Mouse (Mus musculus): ENCODE measurements at regions not wholly inside any gene's neighbourhood (a gene's known extent, or its start where the extent isn't known, plus 50 kb on each side); places are given as distances from the start of the nearest gene placed in this dataset.

DNA sequence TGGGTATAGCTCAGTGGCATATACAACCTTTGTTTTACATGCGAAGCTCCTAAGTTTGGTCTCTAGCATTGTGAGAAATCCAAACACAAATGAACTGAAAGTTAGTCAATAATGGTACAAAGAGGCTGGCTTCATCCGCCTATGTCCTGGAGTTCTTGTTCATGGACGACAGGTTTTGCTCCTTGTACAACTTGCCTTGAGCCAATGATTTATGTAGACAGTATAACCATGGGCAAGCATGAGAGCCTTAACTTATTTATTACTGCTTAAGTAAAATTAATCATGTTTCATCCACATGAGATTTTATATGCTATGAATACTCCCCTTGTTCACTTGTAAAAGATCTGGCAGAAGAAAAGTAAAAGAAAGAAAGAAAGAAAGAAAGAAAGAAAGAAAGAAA is 205.7 kb upstream of the Tet2 start:
- no peak for DNase-seq (ENCODE audit: low read depth)

GRCm38 (mm10) chr3:133751011-133751410 is 206.1 kb upstream of the Tet2 start:
- DNase-seq (ENCODE audit: low read depth), result no peak

- no peak for DNase-seq (ENCODE audit: low read depth)
These were observed 206.6 kb upstream of the Tet2 start for GRCm38 (mm10) chr3:133751565-133751964.

DNA sequence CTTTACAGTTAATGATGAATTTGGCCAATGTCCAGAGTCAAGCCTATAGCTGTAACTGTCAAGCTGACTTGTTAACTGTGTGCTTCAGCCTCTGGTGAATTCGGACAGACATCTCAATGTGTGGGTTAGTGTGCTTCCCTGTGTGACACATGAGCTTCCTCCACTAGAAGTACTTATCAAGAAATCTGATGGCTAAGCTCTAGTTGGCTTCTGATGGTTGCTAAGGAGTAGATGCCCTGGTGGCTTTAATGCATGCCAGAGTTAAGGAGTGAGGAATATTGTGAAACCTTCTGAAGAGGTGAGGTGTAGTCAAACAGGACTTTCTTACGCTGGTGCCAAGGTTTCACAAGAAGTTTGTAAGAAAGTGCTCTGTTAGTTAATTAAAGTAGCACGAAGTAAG is 208.1 kb upstream of the Tet2 start:
- DNase-seq (ENCODE audit: low read depth), result no peak

DNA sequence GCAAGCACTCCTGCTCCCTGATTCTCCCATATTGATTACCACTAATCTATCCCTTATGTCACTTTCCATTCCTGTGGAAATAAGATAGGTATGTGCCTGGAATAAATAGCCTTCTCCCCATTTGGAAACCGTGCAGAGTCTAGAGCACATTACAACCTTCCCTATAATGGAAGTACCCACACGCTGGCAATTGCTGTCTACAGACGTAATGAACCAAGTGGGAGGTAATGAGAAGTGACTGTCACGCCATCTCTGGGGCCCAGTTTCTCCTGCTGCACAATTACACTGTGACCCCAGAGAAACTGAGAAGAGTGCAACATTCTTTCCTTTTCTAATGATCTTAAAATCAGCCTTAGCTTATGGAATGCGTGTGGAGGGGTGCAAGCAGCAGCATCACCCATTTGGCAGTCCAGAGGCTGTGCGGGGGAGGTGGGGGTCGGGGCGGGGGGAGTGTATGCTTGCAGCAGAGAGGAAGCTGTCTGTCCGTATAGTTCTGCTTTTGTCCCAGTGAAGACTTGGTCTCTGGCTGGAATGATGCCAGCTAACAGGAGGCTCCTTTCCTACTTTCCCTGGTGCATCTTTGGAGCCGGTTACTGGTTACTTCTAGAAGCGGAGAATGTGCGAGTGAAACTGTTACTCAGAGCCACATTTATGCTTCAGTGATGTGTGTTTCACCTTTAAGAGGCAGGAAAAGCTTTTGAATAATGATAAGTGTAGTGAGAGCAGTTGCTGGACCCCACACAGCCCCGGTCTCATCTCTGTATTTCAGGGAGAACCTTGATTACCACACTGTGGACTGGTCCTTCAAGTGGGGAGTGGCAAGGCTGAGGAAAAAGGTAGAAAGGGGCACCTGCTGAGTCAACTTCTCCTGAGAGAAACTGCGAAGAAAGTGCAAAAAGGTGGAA is 209.3 kb upstream of the Tet2 start:
- DNase-seq (ENCODE audit: low read depth), result no peak

DNA sequence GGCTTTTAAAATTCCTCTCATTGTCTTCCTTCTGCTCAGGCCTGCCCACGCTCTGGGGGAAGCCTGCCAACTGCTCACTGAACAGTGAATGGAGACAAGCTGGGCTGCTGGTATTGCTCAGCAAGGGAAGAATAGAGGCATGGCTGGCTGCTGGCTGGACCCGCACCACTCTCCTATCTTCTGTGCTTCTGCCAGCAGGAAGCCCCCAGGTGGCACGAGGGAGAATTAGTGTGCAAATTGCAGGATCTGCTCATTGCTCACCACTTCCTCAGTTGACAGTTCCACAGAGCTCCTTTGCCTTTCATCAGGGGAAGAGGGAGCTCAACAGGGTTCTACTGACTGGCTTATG is 209.9 kb upstream of the Tet2 start:
- no peak for DNase-seq (ENCODE audit: low read depth)

DNA sequence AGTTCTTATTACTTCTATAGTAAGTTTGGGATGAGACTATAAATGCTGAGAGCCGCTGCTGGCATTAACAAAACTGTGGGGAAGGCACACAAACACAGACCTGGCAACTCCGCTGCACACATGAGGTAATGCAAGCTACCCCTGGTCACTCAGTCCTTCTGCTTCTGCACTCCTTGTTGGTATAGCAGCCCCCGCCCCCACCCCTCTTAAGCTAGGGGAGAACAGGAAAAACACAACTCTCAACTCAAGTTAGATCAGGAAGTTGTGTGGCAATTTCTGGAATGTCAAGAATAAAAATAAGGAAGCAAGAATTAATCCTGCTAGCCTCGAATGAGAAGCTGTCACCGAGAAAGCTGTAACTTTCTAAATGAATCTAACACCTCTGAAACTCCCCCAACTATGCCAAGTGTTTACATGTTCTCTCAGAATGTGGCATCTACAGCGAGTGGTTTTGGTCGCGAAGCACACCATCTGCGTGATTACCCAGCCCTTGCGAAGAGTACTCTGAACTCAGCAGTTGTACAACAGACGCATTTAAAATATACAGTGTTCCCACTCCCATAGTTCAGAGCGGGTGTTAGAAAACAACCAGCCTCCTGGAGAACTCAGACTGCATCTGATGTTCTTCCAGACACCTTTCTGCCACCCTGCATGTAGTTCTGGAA is 212.9 kb upstream of the Tet2 start:
- DNase-seq (ENCODE audit: low read depth), result peak; percentile 4

DNA sequence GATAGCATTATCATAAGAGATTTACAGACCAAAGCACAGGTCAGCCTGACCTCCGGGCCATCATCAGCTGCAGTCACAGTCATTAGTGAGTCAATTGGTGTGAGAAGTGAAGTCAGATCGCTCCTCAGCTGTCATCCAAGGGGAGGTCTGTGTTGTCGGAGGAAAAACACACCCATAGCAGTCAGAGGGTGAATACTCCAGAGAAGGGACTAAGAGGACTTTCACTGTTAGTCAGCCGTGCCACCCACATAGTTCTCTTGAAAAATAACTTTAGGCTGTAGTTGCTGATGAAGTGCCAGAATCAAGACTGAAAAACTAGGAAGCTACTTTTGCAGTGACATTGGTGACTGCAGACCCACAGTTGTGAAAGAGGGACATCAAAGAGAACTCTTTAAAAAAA is 213.5 kb upstream of the Tet2 start:
- peak; percentile 17 for DNase-seq (ENCODE audit: low read depth)

DNA sequence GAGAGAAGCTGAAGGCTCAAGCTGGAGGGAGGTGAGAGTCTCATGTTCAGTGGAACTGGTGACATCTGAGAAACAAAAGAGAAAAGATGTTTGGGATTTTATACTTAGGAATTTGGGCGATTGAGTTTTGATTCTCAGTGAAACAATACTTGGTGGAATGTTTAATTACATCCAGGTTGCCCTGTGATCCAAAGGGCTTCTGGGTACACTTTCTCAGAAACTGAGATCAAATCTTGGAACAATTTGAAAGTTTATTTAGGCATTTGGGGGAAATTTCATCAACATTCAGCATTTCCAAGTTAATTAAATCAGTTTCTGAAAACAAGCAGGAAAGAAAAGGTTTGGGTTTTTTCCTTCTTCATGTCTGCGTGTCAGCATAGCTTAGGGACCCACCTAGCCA is 214.7 kb upstream of the Tet2 start:
- DNase-seq (ENCODE audit: low read depth), result no peak

DNA sequence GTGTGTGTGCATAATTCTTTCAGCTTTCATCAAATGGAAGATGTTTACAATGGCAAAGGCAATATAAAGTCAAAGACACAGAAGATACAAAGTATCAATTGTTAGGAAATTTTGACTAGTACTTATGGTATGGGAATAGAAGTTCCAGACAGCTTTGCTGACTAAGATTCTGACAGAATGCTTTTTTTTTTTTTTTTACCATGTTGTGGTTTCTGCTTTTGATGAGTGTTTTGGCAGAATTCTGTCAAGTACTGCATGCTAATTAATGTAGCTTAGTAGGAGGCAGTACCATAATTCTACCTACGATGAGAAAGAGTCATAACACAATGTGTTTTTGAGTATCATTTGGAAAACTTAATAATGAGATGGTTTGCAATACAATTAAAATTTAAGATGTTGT is 215.3 kb upstream of the Tet2 start:
- no peak for DNase-seq (ENCODE audit: low read depth)

DNA sequence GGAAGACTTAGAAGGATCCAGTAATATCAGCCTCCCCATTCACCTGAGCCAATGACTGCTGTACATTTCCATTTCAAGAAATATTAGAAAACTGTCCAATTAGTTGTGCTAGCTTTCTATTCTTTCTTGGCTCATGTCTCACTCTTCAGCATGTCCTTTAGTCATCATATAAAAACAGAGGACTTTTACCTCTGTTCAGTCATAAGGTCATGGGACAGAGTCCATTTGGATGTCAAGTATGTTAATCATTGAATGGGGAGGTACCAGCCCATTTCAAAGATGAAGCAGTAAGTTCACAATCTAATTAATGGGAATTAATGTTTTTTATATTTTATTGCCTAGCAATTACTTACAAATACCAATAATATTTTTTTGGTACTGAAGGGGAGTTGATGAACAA is 218.8 kb upstream of the Tet2 start:
- no peak for DNase-seq (ENCODE audit: low read depth)

- DNase-seq (ENCODE audit: low read depth), result no peak
These were observed 228.6 kb upstream of the Tet2 start for GRCm38 (mm10) chr3:133773490-133773889.

- no peak for DNase-seq (ENCODE audit: low read depth)
These were observed 229.3 kb upstream of the Tet2 start for GRCm38 (mm10) chr3:133774229-133774628.

GRCm38 (mm10) chr3:133776013-133776412 is 231.1 kb upstream of the Tet2 start:
- DNase-seq (ENCODE audit: low read depth), result no peak

- no peak for DNase-seq (ENCODE audit: low read depth)
These were observed 234.3 kb upstream of the Tet2 start for GRCm38 (mm10) chr3:133779161-133779789.

DNA sequence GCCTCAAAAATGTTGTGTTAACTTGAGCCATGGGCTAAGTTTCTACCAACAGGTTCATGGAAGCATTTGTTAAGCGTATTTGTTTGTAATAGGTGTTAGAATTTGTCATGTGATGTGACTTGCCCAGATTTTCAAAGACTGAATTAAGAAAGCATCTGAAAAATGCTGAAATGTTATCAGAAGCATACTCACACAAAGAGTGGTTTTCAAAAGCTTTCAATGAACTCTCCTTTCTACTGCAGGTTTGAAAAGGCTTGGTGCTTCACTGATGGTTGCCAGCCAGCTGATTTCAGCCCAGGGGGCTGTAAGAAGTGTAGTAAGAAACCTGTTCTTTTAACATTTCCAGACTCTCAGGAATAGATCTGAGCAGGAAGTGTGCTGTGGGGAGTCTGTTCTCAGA is 238.1 kb upstream of the Tet2 start:
- DNase-seq (ENCODE audit: low read depth), result no peak

GRCm38 (mm10) chr3:133791361-133791760 is 246.4 kb upstream of the Tet2 start:
- DNase-seq (ENCODE audit: low read depth), result no peak

DNA sequence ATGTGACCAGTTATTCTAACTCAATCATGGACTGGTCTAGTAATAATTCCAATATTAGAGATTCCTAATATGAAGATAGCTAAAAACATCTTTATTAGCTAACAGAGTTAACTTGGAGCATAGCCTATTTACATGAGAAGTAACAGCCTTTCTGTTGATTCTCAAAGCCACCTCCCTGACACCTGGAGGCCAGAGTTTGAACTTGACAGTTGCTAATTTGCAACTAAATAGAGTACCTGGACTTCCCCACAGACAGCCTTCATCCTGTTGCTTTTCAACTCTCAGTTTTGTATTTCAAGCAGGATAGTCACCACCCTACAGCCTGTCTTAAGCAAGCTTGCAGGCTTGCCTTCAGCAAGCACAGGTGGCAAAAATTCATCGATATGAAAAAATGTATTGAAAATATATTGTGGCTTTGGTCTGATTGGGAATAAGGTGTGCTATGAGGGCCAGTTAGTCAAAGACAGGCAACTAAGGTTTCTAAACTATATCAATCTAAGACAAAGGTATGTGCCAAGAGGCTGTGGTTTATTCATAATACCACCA is 264.1 kb upstream of the Tet2 start:
- no peak for DNase-seq (ENCODE audit: low read depth)

DNA sequence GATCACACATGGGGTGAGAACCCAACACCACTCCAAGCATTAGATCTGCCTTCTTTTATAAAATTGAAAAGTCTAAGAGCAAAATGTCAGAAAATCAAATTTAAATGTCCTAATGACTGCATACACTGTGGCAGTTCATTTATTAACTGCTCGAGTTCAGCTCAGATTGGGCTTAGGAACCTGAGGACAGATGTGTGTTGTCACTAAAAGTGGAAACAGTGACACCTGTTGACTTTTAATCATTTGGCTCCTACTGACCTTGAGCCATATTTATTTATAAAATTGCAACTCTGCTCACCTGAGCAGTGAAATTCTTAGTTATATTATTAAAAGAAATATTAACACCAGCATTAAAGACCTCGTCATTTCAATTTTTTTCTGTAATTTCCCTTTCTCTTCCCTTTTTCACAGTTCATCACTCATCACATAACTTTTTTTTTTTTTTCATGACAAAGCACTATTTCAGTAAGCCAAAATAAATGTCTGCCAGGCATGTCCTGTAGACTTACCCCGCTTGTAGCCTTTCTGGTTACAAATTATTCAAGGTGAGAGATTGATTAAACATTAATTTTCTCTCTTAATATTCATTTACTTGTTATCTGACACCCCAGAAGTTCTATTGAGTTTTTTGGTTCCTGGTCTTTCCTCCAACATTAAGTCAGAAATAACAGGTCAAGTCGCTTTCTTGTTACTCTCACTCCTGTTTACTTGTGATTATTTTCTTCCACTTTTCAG is 274.2 kb upstream of the Tet2 start:
- no peak for DNase-seq (ENCODE audit: low read depth)

- DNase-seq (ENCODE audit: low read depth), result no peak
These were observed 288.9 kb upstream of the Tet2 start for GRCm38 (mm10) chr3:133833739-133834391.

- no peak for DNase-seq (ENCODE audit: low read depth)
These were observed 289.5 kb upstream of the Tet2 start for GRCm38 (mm10) chr3:133834459-133834858.

GRCm38 (mm10) chr3:133846301-133846700 is 301.4 kb upstream of the Tet2 start:
- no peak for DNase-seq (ENCODE audit: low read depth)
